Mouse (Mus musculus) neural tube, embryonic 10.5 days (tissue): Measurements from ENCODE around the gene Atp12a.
A peak's percentile ranks its signal among the peaks of the same experiment; 100 is the strongest.

Experiments
- DNase-seq: peaks from one replicate; pipeline ENCODE4 v3.0.0-alpha.2; 2017; ENCODE audit warnings: low spot score; ENCODE audit errors: extremely low spot score

Gene Atp12a

GRCm38 (mm10) chr14:56364711-56365237 is at the start of gene Atp12a:
Gene Atp12a, plus strand, starts transcription at chr14:56365068.
- peak; percentile 22 for DNase-seq

DNA sequence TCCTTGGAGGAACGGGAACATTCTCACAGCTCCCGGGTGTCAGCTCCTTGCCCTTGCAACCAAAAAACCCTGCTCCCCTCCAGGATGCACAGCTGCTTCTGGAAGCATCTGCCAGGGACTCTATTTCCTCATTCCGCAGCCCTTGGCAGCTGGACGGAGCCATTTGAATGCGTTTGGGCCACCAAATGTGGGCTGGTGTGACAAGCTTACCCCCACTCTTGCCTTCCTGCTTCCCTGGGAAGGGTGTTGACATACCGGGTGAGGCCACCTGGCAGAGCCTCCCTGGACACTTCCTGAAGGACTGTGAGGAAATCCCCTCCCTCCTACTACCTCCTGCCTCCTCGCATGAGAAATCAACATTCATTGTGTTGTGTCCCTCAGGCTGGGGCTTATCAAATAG is 49.3 kb upstream of the Atp12a start:
- DNase-seq, result no peak

DNA sequence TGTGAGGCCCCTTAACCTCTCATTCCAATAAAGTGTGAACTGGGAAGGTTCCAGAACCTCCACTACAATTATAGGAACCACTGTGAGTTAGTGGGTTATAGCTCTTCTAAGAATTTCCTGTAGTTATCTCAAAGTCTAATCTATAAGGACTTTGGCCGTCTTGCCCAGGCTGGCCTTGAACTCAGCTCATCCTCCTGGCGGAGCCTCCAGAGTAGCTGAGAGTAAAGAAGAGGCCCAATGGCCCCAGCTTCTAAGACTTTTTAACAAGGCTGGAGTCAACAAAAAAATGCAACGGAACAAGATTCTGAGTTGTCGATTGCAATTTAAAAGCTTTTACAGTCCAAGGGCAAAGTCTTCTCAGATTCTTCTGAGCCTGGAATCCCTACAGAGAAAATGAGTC is 48.5 kb upstream of the Atp12a start:
- DNase-seq, result no peak

GRCm38 (mm10) chr14:56322982-56323381 is 41.9 kb upstream of the Atp12a start:
- no peak for DNase-seq

GRCm38 (mm10) chr14:56325038-56325437 is 39.8 kb upstream of the Atp12a start:
- DNase-seq, result no peak

DNA sequence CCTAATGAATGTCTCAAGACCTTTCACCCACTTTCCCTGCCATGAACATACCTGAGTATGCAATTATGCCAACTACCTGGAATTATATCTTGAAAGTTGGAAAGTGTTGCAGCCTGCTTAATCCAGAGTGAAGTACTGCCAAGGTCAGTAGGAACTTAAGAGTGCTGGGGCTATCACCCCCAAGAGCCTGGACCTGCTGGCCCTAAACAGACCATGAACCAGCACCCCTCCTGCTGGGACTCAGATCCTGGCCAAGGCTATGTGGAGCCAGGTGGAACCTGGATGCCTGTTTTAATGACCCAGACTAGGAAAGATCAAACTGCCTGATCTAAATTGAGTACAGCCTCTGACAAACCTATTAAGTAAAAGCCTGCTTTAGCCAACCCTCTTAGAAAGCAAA is 31.2 kb upstream of the Atp12a start:
- no peak for DNase-seq

DNA sequence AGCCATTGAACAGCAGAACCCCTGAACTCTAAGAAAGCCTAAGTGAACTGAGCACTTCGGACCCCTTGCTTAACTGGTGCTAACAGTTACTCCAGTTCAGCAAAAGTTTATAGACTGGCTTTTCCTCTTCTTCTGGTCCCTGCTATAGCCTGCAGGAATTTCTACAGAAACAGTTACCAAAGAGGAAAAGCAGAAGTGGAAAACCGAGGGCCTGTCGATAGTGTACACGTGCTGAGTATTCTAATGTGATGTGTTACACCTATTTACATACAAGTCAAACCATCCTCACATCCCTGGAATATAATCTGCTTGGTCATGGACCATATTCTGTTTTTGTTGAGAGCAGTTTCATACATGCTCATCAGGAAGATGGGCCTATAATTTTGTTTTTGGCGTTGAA is 30.4 kb upstream of the Atp12a start:
- no peak for DNase-seq

- DNase-seq, result no peak
Observed at GRCm38 (mm10) chr14:56336032-56336431, 28.8 kb upstream of the Atp12a start.

GRCm38 (mm10) chr14:56337075-56337474 is 27.8 kb upstream of the Atp12a start:
- no peak for DNase-seq

DNA sequence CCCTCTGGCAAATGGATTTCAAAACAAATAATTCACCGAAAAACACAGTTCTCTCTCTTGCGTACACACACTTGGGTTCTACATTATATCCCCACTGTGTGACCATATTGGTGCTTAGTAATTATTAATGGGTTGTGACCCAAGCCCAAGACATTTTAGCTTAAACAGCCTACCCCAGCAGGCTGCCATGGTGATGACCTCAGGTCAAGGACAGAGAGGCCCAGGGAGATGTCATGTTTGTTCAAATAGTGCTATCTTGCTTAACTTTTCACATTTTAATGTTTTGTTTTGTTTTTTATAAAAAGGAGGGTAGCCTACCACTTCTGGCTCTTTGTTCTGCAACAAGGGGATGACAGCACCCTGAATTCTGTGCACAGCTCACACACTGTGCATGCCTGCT is 27.2 kb upstream of the Atp12a start:
- DNase-seq, result no peak

- DNase-seq, result no peak
Observed at GRCm38 (mm10) chr14:56338882-56339442, 25.9 kb upstream of the Atp12a start.

DNA sequence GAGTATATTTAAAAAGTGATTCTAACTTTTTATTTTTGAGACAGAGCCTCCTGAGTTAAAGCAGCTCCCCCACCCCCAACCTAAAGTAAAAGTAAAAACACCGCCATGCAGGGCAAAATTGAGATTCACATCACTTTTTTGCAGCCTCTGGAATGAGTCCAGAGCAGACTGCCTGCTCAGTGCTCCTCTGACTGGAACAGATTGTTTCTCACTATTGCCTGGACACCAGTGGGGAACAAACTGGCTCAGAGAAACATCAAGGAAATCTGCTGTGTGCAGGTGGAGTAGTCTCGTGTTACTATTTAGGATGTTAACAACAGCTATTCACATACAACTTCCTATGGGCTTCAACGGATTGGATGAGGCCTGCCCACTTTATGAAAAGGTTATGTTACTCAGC is 16.2 kb upstream of the Atp12a start:
- DNase-seq, result no peak

GRCm38 (mm10) chr14:56349541-56349940 is 15.3 kb upstream of the Atp12a start:
- DNase-seq, result no peak

GRCm38 (mm10) chr14:56351959-56352660 is 12.8 kb upstream of the Atp12a start:
- DNase-seq, result peak; percentile 61

GRCm38 (mm10) chr14:56354803-56355202 is 10.1 kb upstream of the Atp12a start:
- DNase-seq, result no peak

DNA sequence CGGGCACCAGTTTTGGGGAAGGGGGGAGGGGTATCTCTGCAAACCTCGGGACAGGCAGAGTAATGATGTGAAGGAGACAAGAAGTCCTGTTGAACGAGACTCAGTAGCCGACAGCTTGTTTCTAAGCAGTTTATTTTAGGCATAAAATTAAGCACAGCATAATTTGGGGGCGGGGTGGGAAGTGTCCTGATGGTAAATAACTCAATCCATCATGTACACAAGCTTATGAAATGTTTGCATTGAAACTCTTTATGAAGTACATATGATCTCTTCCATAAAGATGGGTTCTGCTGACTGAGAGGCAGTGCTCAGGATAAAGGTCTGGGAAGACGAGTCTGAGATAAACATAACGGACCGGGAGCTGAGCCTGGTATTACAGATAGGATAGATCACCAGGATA is 9.5 kb upstream of the Atp12a start:
- no peak for DNase-seq

DNA sequence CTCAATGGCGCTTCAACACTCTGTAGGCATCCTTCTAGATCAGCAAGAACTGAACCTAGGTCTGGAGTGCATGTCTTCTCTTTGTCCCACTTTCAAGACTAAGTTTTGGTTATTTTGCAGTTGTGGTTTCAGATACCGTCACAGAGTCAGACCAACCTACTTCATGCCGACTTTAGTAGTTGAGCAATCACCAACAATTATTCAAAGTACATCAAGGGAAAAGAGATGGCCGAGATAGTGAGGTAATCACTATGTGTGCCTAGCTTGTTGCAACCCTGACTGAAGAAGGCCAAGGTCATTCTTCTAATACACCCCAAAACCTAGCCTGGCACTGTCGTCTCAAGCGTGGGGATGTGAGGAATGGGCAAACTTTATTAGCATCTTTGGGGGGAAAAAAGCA is 8.7 kb upstream of the Atp12a start:
- DNase-seq, result no peak

DNA sequence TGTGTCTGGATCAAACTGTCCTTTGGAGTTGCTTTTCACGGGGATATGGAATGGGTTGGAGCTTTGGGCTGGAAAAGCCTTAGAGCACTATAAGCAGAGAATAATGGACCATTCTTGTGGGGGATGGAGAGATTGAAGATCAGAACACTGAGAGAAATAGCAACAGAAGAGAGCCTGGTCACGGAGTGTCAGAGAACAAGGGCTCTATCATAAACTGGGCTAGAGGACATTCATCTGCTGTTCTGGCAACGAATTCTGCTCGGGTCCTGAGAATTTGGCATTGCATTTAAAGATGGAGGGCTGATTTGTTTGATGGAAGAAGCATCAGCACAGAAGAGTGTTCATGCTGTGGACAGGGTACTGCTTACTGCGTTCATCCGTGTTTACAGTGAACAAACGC is 6.4 kb upstream of the Atp12a start:
- no peak for DNase-seq

DNA sequence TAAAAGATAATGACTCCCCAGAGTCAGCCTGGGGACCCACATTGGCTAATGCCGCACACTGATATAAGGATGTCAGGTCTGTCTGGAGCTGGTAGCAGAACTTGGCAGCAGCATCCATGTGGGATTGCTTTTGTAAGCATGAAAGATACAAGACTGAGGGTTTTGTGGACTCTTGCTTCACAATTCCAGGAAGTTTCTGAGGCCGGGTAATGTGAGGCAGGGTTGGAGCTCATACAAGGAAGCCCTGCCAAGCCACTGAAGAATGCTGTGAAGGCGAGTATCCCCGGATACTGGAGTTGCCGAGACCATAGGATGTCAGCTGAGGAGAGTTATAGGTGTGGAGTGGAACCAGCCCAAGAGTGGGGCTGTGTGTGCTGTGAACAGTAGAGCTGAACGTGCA is 5.7 kb upstream of the Atp12a start:
- no peak for DNase-seq

DNA sequence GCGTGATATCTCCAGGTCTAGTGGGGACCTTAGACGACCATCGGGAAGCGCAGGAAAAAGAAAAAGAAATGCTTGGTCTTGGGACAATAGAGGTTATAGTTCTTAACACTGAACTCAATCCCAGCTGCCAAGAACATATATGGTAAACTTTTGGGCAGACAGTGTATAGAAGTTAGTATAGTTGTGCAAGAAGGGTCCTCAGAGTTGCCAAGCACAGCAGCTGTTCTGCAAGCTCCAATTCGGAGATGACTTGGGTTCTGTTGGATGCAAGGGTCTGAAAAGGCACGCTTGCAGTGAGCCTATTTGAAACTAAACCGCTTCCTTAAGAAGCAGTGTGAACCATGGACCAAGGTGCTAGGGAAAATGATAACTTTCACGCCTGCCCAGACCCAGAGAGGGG is 424 bp downstream of the Atp12a start:
- DNase-seq, result no peak

DNA sequence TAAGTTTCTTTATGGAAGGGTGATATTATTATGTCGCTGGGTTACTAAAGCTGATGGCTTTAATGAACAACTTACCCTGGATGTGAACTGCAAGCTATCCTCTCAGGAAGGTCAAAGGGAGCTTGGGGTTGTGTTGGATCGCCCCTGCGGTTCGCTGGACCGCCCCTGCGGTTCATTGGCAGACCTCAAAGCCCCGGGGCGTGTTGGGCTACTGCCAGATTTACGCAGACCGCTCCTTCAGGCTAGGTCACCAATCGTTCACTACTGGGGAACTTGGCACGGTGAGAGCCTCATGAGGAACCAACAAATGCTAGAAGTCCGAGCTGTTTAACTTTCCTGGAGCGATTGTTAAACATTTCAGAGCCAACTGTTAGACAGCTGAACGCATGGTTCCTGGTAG is 1.8 kb downstream of the Atp12a start:
- no peak for DNase-seq

DNA sequence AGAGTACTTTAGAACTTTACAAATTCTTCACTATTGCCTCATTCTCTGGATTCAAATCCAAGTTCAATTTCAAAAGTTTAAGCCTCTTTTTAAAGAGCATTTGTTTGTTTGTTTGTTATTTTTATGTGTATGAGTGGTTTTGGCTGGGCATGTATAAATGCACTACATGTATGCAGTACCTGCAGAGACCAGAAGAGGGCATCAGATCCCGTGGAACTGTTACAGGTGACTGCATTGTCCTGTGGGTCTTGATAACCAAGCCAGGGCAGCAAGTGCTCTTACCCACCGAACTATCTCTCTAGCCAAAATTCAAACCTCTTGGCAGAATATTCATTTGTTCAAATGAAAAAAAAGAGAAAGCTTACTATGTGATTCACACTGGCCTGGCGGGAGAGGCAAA is 4.0 kb downstream of the Atp12a start:
- no peak for DNase-seq

DNA sequence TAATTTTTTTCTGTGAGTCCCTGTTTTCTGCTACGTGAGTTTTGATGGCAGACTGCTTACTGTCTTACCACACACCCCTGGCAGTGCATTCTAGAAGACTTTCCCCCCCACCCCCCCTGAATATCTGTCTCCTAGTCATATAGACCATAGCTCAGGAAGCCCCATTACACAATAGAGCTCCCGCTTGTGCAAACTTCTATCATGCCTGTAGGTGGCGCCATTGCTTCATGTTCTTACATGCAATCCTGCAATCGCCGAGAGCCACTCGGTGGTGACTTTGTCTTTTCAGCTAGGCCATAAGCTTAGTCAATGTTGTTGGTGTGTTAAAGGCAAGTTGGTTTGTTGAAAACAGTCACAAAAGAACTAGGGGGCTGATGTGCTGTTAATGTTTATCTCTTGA is 10.9 kb downstream of the Atp12a start:
- DNase-seq, result peak; percentile 81
